Mouse (Mus musculus) E14TG2a.4 (cell line): ENCODE data around the gene Wdr35.

Experiments
- CTCF ChIP-seq: conservative IDR thresholded peaks from 2 replicates; pipeline ENCODE4 v1.5.1; 2014; ENCODE audit warnings: low read length
- NANOG ChIP-seq: IDR thresholded peaks from 2 replicates; pipeline ENCODE4 v1.6.1; 2014; ENCODE audit warnings: borderline replicate concordance, low read length, mixed read lengths
- POU5F1 ChIP-seq: IDR thresholded peaks from 2 replicates; pipeline ENCODE4 v1.6.1; 2014; ENCODE audit warnings: low read length, borderline replicate concordance

DNA sequence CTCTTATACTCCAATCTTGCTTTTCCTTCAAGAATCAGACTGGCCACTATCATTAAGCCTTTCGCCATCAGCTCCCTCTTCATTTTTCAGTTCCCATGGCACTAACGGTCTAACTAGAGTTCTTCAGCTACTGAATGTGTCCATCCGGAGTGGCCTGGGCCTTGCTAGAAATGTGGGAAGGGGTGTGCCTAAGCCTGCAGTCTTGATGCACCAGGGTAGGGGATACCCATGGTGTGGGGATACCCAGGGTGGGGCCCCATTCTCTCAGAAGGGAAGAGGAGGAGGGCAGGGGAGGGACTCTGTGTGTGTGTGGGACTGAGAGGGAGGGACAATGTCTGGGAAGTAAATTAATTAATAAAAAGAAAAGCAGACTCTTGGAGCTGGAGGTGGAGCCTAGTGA, 69.1 kb downstream of the Wdr35 start:
- TF ChIP-seq CTCF, result no peak
- no peak for TF ChIP-seq POU5F1
- TF ChIP-seq NANOG, result no peak
